ENCODE assay signal across 10 mouse cellular contexts in genomic region chr7:79358350-79359182, GRCm38 (mm10). TPM values are rescaled to one million over a fixed set of nuclear protein-coding genes. Genes with fewer than 3 reads are reported as not detected.
A peak's percentile ranks its signal among the peaks of the same experiment; 100 is the strongest.
DNase-seq lines count a peak whose midpoint lies in the region; ATAC-seq lines count a peak whose summit lies in the region.
"Had no signal": no experiment of that assay in that cellular context is flagged by ENCODE, and none has a peak within 500 bp of the region (broad histone marks: within the 10 kb centered on the region; RNA-seq: fewer than 3 reads in every experiment).

No protein-coding gene starts in this region.

- H3K4me3 ChIP-seq in midbrain, embryonic 11.5 days (ENCODE audit: low read depth, low read length): no peak overlapping the region
- H3K4me3 ChIP-seq in midbrain, embryonic 14.5 days (replicated peaks; ENCODE audit: low read depth, low read length): no peak overlapping the region
- H3K4me3 ChIP-seq in heart, embryonic 11.5 days (ENCODE audit: low read depth, low read length): peak overlapping the region; percentile 25; the same call in 1 of the 2 replicates
- no peak overlapping the region for H3K4me3 ChIP-seq in forebrain, embryonic 16.5 days (replicated peaks; ENCODE audit: low read length)

- no peak overlapping the region for H3K27ac ChIP-seq in midbrain, embryonic 11.5 days (ENCODE audit: low read depth, low read length)
- H3K27ac ChIP-seq in midbrain, embryonic 14.5 days (replicated peaks; ENCODE audit: low read depth, low read length): no peak overlapping the region
- H3K27ac ChIP-seq in heart, embryonic 11.5 days (ENCODE audit: low read depth, low read length): peak overlapping the region; percentile 81
- no peak overlapping the region for H3K27ac ChIP-seq in forebrain, embryonic 16.5 days (ENCODE audit: low read length)

- H3K27me3 ChIP-seq in midbrain, embryonic 11.5 days (ENCODE audit: control insufficient read depth, insufficient read depth, low read length): no peaks in the 10 kb centered on the region
- H3K27me3 ChIP-seq in midbrain, embryonic 14.5 days (ENCODE audit: control insufficient read depth, insufficient read depth, low read length): no peaks in the 10 kb centered on the region
- H3K27me3 ChIP-seq in heart, embryonic 11.5 days (ENCODE audit: control insufficient read depth, insufficient read depth, low read length): peaks cover 21% of the 10 kb centered on the region
- H3K27me3 ChIP-seq in forebrain, embryonic 16.5 days (replicated peaks; ENCODE audit: control insufficient read depth, insufficient read depth, low read length): no peaks in the 10 kb centered on the region
- H3K27me3 ChIP-seq: Patski had no signal

- WGBS in midbrain, embryonic 11.5 days: 87% methylated on average over 15 of the region's 15 CpGs
- WGBS in midbrain, embryonic 14.5 days: 82% methylated on average over 15 of the region's 15 CpGs
- 10% methylated on average over 15 of the region's 15 CpGs for whole genome bisulfite sequencing in heart, embryonic 11.5 days (ENCODE audit: insufficient replicate concordance)
- WGBS in forebrain, embryonic 16.5 days: 84% methylated on average over 15 of the region's 15 CpGs

- no peak overlapping the region for H3K4me2 ChIP-seq in midbrain, embryonic 11.5 days
- no peak overlapping the region for H3K4me2 ChIP-seq in midbrain, embryonic 14.5 days (ENCODE audit: low read length)
- peak overlapping the region; percentile 62 for H3K4me2 ChIP-seq in heart, embryonic 11.5 days
- H3K4me2 ChIP-seq in forebrain, embryonic 16.5 days (ENCODE audit: low read length): no peak overlapping the region

- no peaks in the 10 kb centered on the region for H3K9me3 ChIP-seq in midbrain, embryonic 11.5 days (ENCODE audit: control insufficient read depth, low read length)
- no peaks in the 10 kb centered on the region for H3K9me3 ChIP-seq in midbrain, embryonic 14.5 days (ENCODE audit: control insufficient read depth, low read length)
- no peaks in the 10 kb centered on the region for H3K9me3 ChIP-seq in heart, embryonic 11.5 days (replicated peaks; ENCODE audit: control insufficient read depth, low read length)
- H3K9me3 ChIP-seq in forebrain, embryonic 16.5 days (ENCODE audit: control insufficient read depth, low read length): no peaks in the 10 kb centered on the region

- H3K9ac ChIP-seq in midbrain, embryonic 11.5 days (ENCODE audit: low read length): no peak overlapping the region
- H3K9ac ChIP-seq in midbrain, embryonic 14.5 days (replicated peaks; ENCODE audit: low read length): no peak overlapping the region
- no peak overlapping the region for H3K9ac ChIP-seq in heart, embryonic 11.5 days (ENCODE audit: low read depth, low read length)
- no peak overlapping the region for H3K9ac ChIP-seq in forebrain, embryonic 16.5 days (replicated peaks; ENCODE audit: low read depth, low read length)

- H3K36me3 ChIP-seq in midbrain, embryonic 11.5 days (ENCODE audit: control insufficient read depth, insufficient read depth, low read length): peaks cover 19% of the 10 kb centered on the region
- H3K36me3 ChIP-seq in midbrain, embryonic 14.5 days (ENCODE audit: control insufficient read depth, insufficient read depth, low read length): peaks cover 76% of the 10 kb centered on the region
- peaks cover 2% of the 10 kb centered on the region; the same call in 1 of the 2 replicates for H3K36me3 ChIP-seq in heart, embryonic 11.5 days (ENCODE audit: control insufficient read depth, insufficient read depth, low read length)
- peaks cover 47% of the 10 kb centered on the region for H3K36me3 ChIP-seq in forebrain, embryonic 16.5 days (ENCODE audit: control insufficient read depth, insufficient read depth)

- no peak for ATAC-seq in midbrain, embryonic 11.5 days (ENCODE audit: low FRiP score)
- ATAC-seq in midbrain, embryonic 14.5 days (ENCODE audit: low FRiP score, low TSS enrichment): no peak
- ATAC-seq in heart, embryonic 11.5 days (replicated peaks; ENCODE audit: insufficient number of reproducible peaks, low FRiP score, low TSS enrichment): peak; percentile 90
- ATAC-seq in forebrain, embryonic 16.5 days: no peak
- ATAC-seq: Patski had no signal

- DNase-seq in midbrain, embryonic 11.5 days (ENCODE audit: low spot score, missing footprints): peak; percentile 61
- no peak for DNase-seq in midbrain, embryonic 14.5 days
- peak; percentile 63 to 96 for DNase-seq in left cerebral cortex, adult 8-10 months (ENCODE audit: low spot score in 2 of 2)
- DNase-seq in right cerebral cortex, postnatal 25 days: peak; percentile 79
- no peak for DNase-seq in adrenal gland, adult 2 months
- no peak for DNase-seq in adrenal gland, adult 18-20 months (ENCODE audit: low spot score in 2 of 2)

- H3K4me1 ChIP-seq in midbrain, embryonic 11.5 days (ENCODE audit: control insufficient read depth, insufficient read depth, low read length): no peaks in the 10 kb centered on the region
- no peaks in the 10 kb centered on the region for H3K4me1 ChIP-seq in midbrain, embryonic 14.5 days (ENCODE audit: control insufficient read depth, insufficient read depth, low read length)
- peaks cover 49% of the 10 kb centered on the region for H3K4me1 ChIP-seq in heart, embryonic 11.5 days (ENCODE audit: control insufficient read depth, insufficient read depth, low read length)
- H3K4me1 ChIP-seq in forebrain, embryonic 16.5 days (replicated peaks; ENCODE audit: control insufficient read depth, insufficient read depth, low read length): peaks cover 9% of the 10 kb centered on the region; the same call in 1 of the 2 replicates

RNA-seq across cellular contexts. Expression of gene Rlbp1, which starts 28.3 kb away (rescaled TPM):
- polyA plus RNA-seq in midbrain, embryonic 11.5 days (2014; fragmentation: Nextera tagmentation; extraction: Ambion mirVana): 0.52 and 0.63 TPM in 2 replicates
- 9.2 TPM in 2 replicates for polyA plus RNA-seq in midbrain, embryonic 14.5 days (2014; fragmentation: Nextera tagmentation; extraction: Ambion mirVana)
- 0.19 TPM in 1 of 2 replicates, not detected in the other for polyA plus RNA-seq in heart, embryonic 11.5 days (2014; fragmentation: Nextera tagmentation; extraction: Ambion mirVana)
- total RNA-seq in left cerebral cortex, adult 8-10 months (2022): 10 to 100 TPM; 21.9 to 25.6 (median 25.1) TPM
- total RNA-seq in adrenal gland, adult 2 months (2021): not detected
- polyA plus RNA-seq in adrenal gland, adult 2 months (2012; rRNA removed): 0.38 and 0.56 TPM in 2 replicates
- 71.6 and 94.9 TPM in 2 replicates for polyA plus RNA-seq in forebrain, embryonic 16.5 days (2015; fragmentation: Nextera tagmentation; extraction: Ambion mirVana)
- total RNA-seq in adrenal gland, adult 18-20 months (2021): not detected
- polyA plus RNA-seq: Patski; small intestine, adult 2 months had no signal

RNA-seq across cellular contexts. Expression of gene Fanci, which starts 33.2 kb away (rescaled TPM):
- polyA plus RNA-seq in midbrain, embryonic 11.5 days (2014; fragmentation: Nextera tagmentation; extraction: Ambion mirVana): 18.7 and 20.2 TPM in 2 replicates
- 1.6 and 3.1 TPM in 2 replicates for polyA plus RNA-seq in midbrain, embryonic 14.5 days (2014; fragmentation: Nextera tagmentation; extraction: Ambion mirVana)
- 10.6 and 13.2 TPM in 2 replicates for polyA plus RNA-seq in heart, embryonic 11.5 days (2014; fragmentation: Nextera tagmentation; extraction: Ambion mirVana)
- 1 to 10 TPM in 1 of 4 experiments, under 1 TPM in 3; 0.39 to 1.2 (median 0.69) TPM for total RNA-seq in left cerebral cortex, adult 8-10 months (2022)
- total RNA-seq in adrenal gland, adult 2 months (2021): under 1 TPM; 0.35 to 0.49 TPM
- 0.37 and 0.44 TPM in 2 replicates for polyA plus RNA-seq in adrenal gland, adult 2 months (2012; rRNA removed)
- 6.6 and 6.9 TPM in 2 replicates for polyA plus RNA-seq in forebrain, embryonic 16.5 days (2015; fragmentation: Nextera tagmentation; extraction: Ambion mirVana)
- total RNA-seq in adrenal gland, adult 18-20 months (2021): under 1 TPM; 0.27 to 0.29 TPM

Comparison
In these comparisons a context has a peak if more than half of its experiments do, and no peak if none do; other contexts are left out.
1. DNase-seq: peak in midbrain, embryonic 11.5 days (single experiment), left cerebral cortex, adult 8-10 months (2 of 2) and right cerebral cortex, postnatal 25 days (single experiment); none in midbrain, embryonic 14.5 days (single experiment), adrenal gland, adult 2 months (single experiment) and adrenal gland, adult 18-20 months (0 of 2).